Mouse (Mus musculus) forebrain, embryonic 14.5 days (tissue): Measurements from ENCODE around the gene Map1b. TPM values are rescaled to one million over a fixed set of nuclear protein-coding genes. Genes with fewer than 3 reads are reported as not detected.
A peak's percentile ranks its signal among the peaks of the same experiment; 100 is the strongest.

Experiments
- ATAC-seq: fragments of 200-750 bp; cut with Nextera tagmentation; 2 replicates; pipeline ENCODE4 v1.8.0; 2017; ENCODE audit warnings: mild to moderate bottlenecking, moderate library complexity
- DNase-seq: peaks from one replicate; pipeline ENCODE4 v3.0.0-alpha.2; 2015; ENCODE audit warnings: low spot score
- H3K27ac ChIP-seq: fragments of 300-500 bp; sonication (generic); 2 replicates; pipeline ENCODE4 v1.5.1; 2014; ENCODE audit warnings: low read depth, mild to moderate bottlenecking, control low read depth, low read length, moderate library complexity
- H3K27me3 ChIP-seq: fragments of 300-500 bp; sonication (generic); replicated peaks from 2 replicates; pipeline ENCODE4 v1.6.1; 2014; ENCODE audit warnings: low read length, control low read depth, mixed read lengths; ENCODE audit not compliant: control insufficient read depth, insufficient read depth
- H3K36me3 ChIP-seq: fragments of 300-500 bp; sonication (generic); 2 replicates; pipeline ENCODE4 v1.6.1; 2014; ENCODE audit warnings: low read length, control low read depth; ENCODE audit not compliant: control insufficient read depth, insufficient read depth
- H3K4me1 ChIP-seq: fragments of 300-500 bp; sonication (generic); 2 replicates; pipeline ENCODE4 v1.6.1; 2014; ENCODE audit warnings: antibody characterized with exemption, low read length, control low read depth; ENCODE audit not compliant: control insufficient read depth, insufficient read depth
- H3K4me2 ChIP-seq: fragments of 300-500 bp; sonication (generic); 2 replicates; pipeline ENCODE4 v1.6.1; 2014; ENCODE audit warnings: mild to moderate bottlenecking, control low read depth, low read length
- H3K4me3 ChIP-seq: fragments of 300-500 bp; sonication (generic); 2 replicates; pipeline ENCODE4 v1.5.1; 2014; ENCODE audit warnings: low read depth, low read length, control low read depth
- H3K9ac ChIP-seq: fragments of 300-500 bp; sonication (generic); 2 replicates; pipeline ENCODE4 v1.6.1; 2014; ENCODE audit warnings: mild to moderate bottlenecking, low read length, control low read depth, moderate library complexity
- H3K9me3 ChIP-seq: fragments of 300-500 bp; sonication (generic); replicated peaks from 2 replicates; pipeline ENCODE4 v1.6.1; 2016; ENCODE audit warnings: low read length, control low read depth, mixed read lengths; ENCODE audit not compliant: control insufficient read depth
- WGBS: fragments of 180-500 bp; shearing (Covaris S2); extraction: QIAGEN DNeasy Blood & Tissue Kit; methylation state at CpG from one replicate; pipeline ENCODE4 v1.1.7; 2014; 5-methylcytosine and 5-hydroxymethylcytosine counted together
- polyA plus RNA-seq: library from polyadenylated mRNA; unstranded; fragments of >200 nt; fragmentation: Nextera tagmentation; extraction: Ambion mirVana; gene quantifications from 2 replicates; pipeline ENCODE4 v1.2.1, GENCODE M21; 2014

The Map1b gene
- polyA plus RNA-seq, 1 experiment from 2014 or later = 1,380 TPM

DNA sequence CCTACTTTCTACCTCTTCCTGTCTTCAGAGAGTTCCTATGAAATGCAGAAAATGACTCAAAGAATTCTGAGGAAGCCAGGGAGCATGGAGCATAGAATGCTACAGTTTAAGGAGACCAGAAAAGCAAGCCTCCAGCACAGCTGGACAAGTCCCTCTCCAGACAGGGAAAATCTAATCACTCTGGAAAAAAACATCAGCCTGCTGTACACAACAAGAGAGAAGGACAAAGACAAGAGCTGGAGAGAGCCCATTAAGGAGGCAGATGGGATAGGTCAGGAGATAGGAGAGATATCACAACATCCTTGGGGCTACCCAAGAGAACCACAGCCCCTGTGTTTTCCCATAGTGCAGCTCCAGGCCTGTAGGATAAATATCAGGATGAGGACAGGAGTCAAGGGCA is 79.3 kb downstream of the Map1b start:
- no peak for ATAC-seq
- H3K36me3 ChIP-seq = peaks cover 100% of the 10 kb centered on the region

DNA sequence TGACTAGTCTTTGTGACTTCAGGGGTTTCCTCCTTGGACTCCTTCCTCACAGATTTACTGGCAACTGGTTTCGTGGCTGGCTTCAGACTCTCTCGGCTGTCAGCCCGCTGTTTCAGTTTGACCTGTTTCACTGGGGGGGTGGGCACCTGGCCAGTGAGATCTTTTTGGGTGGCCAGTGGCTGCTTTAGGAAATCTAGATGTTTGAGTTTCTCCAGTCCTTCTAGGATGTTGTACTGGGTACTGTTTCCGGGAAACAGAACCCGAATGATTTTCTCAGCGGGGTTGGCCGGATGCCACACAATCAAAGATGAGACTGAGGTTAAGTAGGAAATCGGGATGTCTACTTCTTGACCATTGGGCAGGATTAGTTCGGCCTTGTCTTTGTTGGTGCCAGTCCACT is 81.8 kb downstream of the Map1b start:
- H3K36me3 ChIP-seq = peaks cover 100% of the 10 kb centered on the region
- H3K9ac ChIP-seq = no peak overlapping the region
- no peaks in the 10 kb centered on the region for H3K9me3 ChIP-seq
- H3K27me3 ChIP-seq = no peaks in the 10 kb centered on the region
- H3K27ac ChIP-seq = no peak overlapping the region
- DNase-seq (no peak), ATAC-seq (no peak)
- H3K4me3 ChIP-seq = no peak overlapping the region
- 95% methylated on average over 9 of the region's 9 CpGs for WGBS
- H3K4me2 ChIP-seq = no peak overlapping the region
- H3K4me1 ChIP-seq = no peaks in the 10 kb centered on the region

More for the DNA sequence above, 79.3 kb downstream of the Map1b start:
- no peaks in the 10 kb centered on the region for H3K9me3 ChIP-seq
- no peak overlapping the region for H3K9ac ChIP-seq
- H3K4me1 ChIP-seq = peaks cover 16% of the 10 kb centered on the region
- no peak overlapping the region for H3K4me2 ChIP-seq
- no peaks in the 10 kb centered on the region for H3K27me3 ChIP-seq
- no peak overlapping the region for H3K4me3 ChIP-seq
- DNase-seq = no peak
- no peak overlapping the region for H3K27ac ChIP-seq

GRCm38 (mm10) chr13:99433068-99434008 is 83.0 kb downstream of the Map1b start:
- ATAC-seq = no peak
- WGBS = 97% methylated on average over 29 of the region's 29 CpGs
- no peaks in the 10 kb centered on the region for H3K9me3 ChIP-seq
- no peak overlapping the region for H3K4me3 ChIP-seq
- H3K27me3 ChIP-seq = no peaks in the 10 kb centered on the region
- no peaks in the 10 kb centered on the region for H3K4me1 ChIP-seq
- H3K9ac ChIP-seq = no peak overlapping the region
- no peak overlapping the region for H3K4me2 ChIP-seq
- no peak for DNase-seq
- H3K27ac ChIP-seq = no peak overlapping the region
- H3K36me3 ChIP-seq = peaks cover 100% of the 10 kb centered on the region

DNA sequence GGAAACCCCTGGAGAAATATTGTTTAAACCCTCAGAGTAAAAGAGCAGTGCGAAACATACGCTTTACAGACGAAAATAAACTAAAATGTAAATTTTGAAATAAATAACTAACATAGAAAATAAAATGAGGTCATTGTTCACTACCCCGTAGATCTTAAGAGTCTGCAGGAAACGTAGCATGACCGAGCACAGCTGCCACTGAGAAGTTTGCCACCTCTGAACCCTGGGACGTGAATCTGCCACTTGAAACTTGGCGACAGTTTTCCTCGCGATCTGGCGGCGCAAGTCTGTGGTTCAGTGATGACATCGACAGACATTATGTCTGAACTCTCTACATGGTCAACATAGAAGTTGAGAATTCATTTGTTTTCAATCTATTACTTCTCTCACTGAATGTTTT is 92.8 kb downstream of the Map1b start:
- 89% methylated on average over 13 of the region's 13 CpGs for WGBS
- Histone ChIP-seq H3K4me3 (no peak overlapping the region), H3K27me3 (no peaks in the 10 kb centered on the region), H3K9ac (no peak overlapping the region), H3K4me1 (no peaks in the 10 kb centered on the region), H3K4me2 (no peak overlapping the region), H3K27ac (no peak overlapping the region), H3K9me3 (no peaks in the 10 kb centered on the region), H3K36me3 (peaks cover 79% of the 10 kb centered on the region)
- DNase-seq (no peak), ATAC-seq (no peak)

GRCm38 (mm10) chr13:99416601-99417000 is 99.7 kb downstream of the Map1b start:
- 81% methylated on average over 9 of the region's 9 CpGs for WGBS
- Histone ChIP-seq H3K9ac (no peak overlapping the region), H3K4me3 (no peak overlapping the region), H3K4me1 (peaks cover 8% of the 10 kb centered on the region; the same call in 1 of the 2 replicates), H3K27me3 (no peaks in the 10 kb centered on the region), H3K9me3 (no peaks in the 10 kb centered on the region), H3K27ac (no peak overlapping the region), H3K36me3 (peaks cover 33% of the 10 kb centered on the region), H3K4me2 (no peak overlapping the region)
- ATAC-seq (no peak), DNase-seq (no peak)

- DNase-seq (no peak), ATAC-seq (no peak)
- Histone ChIP-seq H3K36me3 (peaks cover 35% of the 10 kb centered on the region), H3K4me1 (peaks cover 8% of the 10 kb centered on the region; the same call in 1 of the 2 replicates), H3K4me3 (no peak overlapping the region), H3K27me3 (no peaks in the 10 kb centered on the region), H3K9ac (no peak overlapping the region), H3K4me2 (no peak overlapping the region), H3K27ac (no peak overlapping the region), H3K9me3 (no peaks in the 10 kb centered on the region)
- WGBS = 47% methylated on average over 10 of the region's 10 CpGs
Observed at GRCm38 (mm10) chr13:99414352-99414742, 102.0 kb downstream of the Map1b start.

DNA sequence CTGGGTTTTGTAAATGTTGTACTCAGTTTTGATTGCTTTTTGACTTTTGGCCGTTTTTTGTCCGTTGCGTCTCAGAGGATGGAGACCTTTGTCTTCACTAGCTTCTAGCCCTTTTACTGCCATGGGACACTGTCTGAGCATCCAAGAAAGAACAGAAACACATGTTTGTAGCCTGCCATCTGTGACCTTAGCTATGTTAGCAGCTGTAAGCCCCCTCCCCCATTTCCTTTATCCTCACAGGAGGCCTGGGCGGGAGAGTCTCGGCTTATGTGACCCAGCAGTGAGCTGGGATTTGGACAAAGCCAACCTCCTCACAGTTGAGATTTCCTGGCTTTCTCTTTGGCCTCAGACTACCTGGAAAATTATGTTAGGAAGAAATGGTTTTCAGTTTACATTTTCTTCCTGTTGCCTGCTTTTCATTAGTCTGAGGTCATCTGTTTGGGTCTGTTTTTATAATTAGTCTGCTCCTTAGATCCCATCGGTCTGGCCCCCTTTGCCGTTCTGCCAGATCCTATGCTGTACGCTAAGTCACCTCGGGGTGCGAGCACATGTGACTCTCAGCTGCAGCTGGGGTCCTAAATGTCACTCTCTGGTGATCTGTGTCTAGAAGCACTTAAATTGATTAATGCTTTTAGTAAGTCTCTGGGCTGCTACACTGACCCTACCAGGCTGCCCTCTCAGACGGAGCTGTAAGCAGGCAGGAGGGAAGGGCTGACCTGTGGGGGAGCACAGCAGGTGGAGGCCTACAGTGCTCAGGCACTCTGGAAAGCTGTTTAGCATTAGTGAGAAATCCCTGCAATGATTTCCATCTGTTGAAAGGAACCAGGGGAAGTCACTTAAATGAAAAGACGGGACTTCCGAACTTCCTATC is 102.6 kb downstream of the Map1b start:
- ATAC-seq = no peak
- no peak overlapping the region for H3K4me3 ChIP-seq
- H3K27me3 ChIP-seq = no peaks in the 10 kb centered on the region
- no peak overlapping the region for H3K27ac ChIP-seq
- H3K36me3 ChIP-seq = peaks cover 35% of the 10 kb centered on the region
- 47% methylated on average over 13 of the region's 13 CpGs for WGBS
- no peak for DNase-seq
- no peak overlapping the region for H3K9ac ChIP-seq
- H3K4me1 ChIP-seq = peaks cover 8% of the 10 kb centered on the region; the same call in 1 of the 2 replicates
- H3K9me3 ChIP-seq = no peaks in the 10 kb centered on the region
- H3K4me2 ChIP-seq = no peak overlapping the region

- H3K4me3 ChIP-seq = no peak overlapping the region
- peak; percentile 47; the same call in 1 of the 2 replicates for ATAC-seq
- no peaks in the 10 kb centered on the region for H3K27me3 ChIP-seq
- H3K9me3 ChIP-seq = no peaks in the 10 kb centered on the region
- no peak overlapping the region; the same call in 1 of the 2 replicates for H3K9ac ChIP-seq
- 50% methylated on average over 11 of the region's 11 CpGs for WGBS
- DNase-seq = peak; percentile 51
- H3K4me1 ChIP-seq = peaks cover 8% of the 10 kb centered on the region; the same call in 1 of the 2 replicates
- peak overlapping the region; percentile 55; the same call in 1 of the 2 replicates for H3K27ac ChIP-seq
- no peak overlapping the region for H3K4me2 ChIP-seq
- H3K36me3 ChIP-seq = peaks cover 39% of the 10 kb centered on the region
Observed at GRCm38 (mm10) chr13:99412477-99413080, 103.8 kb downstream of the Map1b start.
